Comparison of ENCODE assay signal across 8 mouse cellular contexts in the genomic region with DNA sequence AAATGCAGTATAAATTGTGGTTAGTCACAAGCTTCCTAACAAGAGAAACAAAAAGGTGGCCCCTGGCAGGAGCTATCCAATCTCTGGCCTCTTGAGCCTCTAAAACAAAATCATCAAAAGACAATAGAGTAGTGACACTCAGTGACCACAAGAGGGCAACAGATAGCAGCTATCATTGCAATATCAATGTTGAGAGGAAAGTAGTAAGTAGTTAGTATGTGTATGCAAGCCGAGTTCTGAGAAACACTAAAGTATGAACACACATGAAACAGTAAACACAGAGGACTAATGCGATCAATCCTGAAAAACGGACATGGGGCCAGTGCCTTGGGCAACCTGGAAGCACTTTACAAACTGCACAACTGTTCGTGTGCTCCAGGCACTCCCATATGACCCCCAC. TPM values are rescaled to one million over a fixed set of nuclear protein-coding genes. Genes with fewer than 3 reads are reported as not detected.
DNase-seq lines count a peak whose midpoint lies in the region; ATAC-seq and TF ChIP-seq lines count a peak whose summit lies in the region.

No protein-coding gene starts in this region.

- ATAC-seq in CD4-positive, CD25-positive, alpha-beta regulatory T cell, adult 4 months, result peak; percentile 93
- peak; percentile 83 for ATAC-seq in granulocyte monocyte progenitor cell, adult 5-6 weeks (replicated peaks; ENCODE audit: poor library complexity, severe bottlenecking)
- no peak for ATAC-seq in midbrain, embryonic 14.5 days (ENCODE audit: low FRiP score, low TSS enrichment)

- no peak overlapping the region for H3K4me2 ChIP-seq in midbrain, embryonic 14.5 days (ENCODE audit: low read length)

- WGBS in kidney, adult 2 months, result 36% methylated on average over 4 of the region's 4 CpGs
- 41% methylated on average over 4 of the region's 4 CpGs for WGBS in midbrain, embryonic 14.5 days

- no peaks in the 10 kb centered on the region for H3K4me1 ChIP-seq in kidney, adult 2 months (ENCODE audit: control insufficient read depth, insufficient read depth, low read length)
- no peaks in the 10 kb centered on the region for H3K4me1 ChIP-seq in midbrain, embryonic 14.5 days (ENCODE audit: control insufficient read depth, insufficient read depth, low read length)

- DNase-seq in kidney, adult 2 months, result peak; percentile 56
- DNase-seq in kidney, adult 8-10 months, result no peak
- DNase-seq in R1 (ENCODE audit: low read depth, low spot score), result peak; percentile 85
- DNase-seq in midbrain, embryonic 14.5 days, result peak; percentile 85
- no peak for DNase-seq in right cerebral cortex, postnatal 36 days (ENCODE audit: low spot score in 2 of 2)
- DNase-seq in right cerebral cortex, adult 18-20 months, result no peak

- no peak overlapping the region for H3K27ac ChIP-seq in kidney, adult 2 months (ENCODE audit: insufficient read depth, low read depth, low read length)
- H3K27ac ChIP-seq in midbrain, embryonic 14.5 days (replicated peaks; ENCODE audit: low read depth, low read length), result no peak overlapping the region

- peak; percentile 30; the same call in 1 of the 2 replicates for TF ChIP-seq CTCF in kidney, adult 2 months (conservative IDR thresholded peaks at IDR 0.05; ENCODE audit: insufficient read depth, insufficient read length, low read depth, low read length)

- TF ChIP-seq POLR2A in kidney, adult 2 months (IDR thresholded peaks at IDR 0.05; ENCODE audit: low read depth, low read length), result no peak

- H3K27me3 ChIP-seq in kidney, adult 2 months (replicated peaks; ENCODE audit: control insufficient read depth, insufficient read depth, low read length), result no peaks in the 10 kb centered on the region
- no peaks in the 10 kb centered on the region for H3K27me3 ChIP-seq in midbrain, embryonic 14.5 days (ENCODE audit: control insufficient read depth, insufficient read depth, low read length)

- no peak overlapping the region for H3K4me3 ChIP-seq in kidney, adult 2 months (ENCODE audit: insufficient read depth, low read depth, low read length)
- H3K4me3 ChIP-seq in midbrain, embryonic 14.5 days (replicated peaks; ENCODE audit: low read depth, low read length), result no peak overlapping the region

- H3K9me3 ChIP-seq in midbrain, embryonic 14.5 days (ENCODE audit: control insufficient read depth, low read length), result no peaks in the 10 kb centered on the region

- no peak overlapping the region for H3K9ac ChIP-seq in midbrain, embryonic 14.5 days (replicated peaks; ENCODE audit: low read length)

- no peaks in the 10 kb centered on the region for H3K36me3 ChIP-seq in kidney, adult 2 months (ENCODE audit: control insufficient read depth, insufficient read depth, low read length)
- peaks cover 36% of the 10 kb centered on the region for H3K36me3 ChIP-seq in midbrain, embryonic 14.5 days (ENCODE audit: control insufficient read depth, insufficient read depth, low read length)

RNA-seq across cellular contexts. Expression of a gene that starts 20.9 kb away (rescaled TPM):
- 29.8 and 30.7 TPM in 2 replicates for polyA plus RNA-seq in kidney, adult 2 months (2012; rRNA removed)
- polyA plus RNA-seq in CD4-positive, CD25-positive, alpha-beta regulatory T cell, adult 4 months (2017; shearing (Covaris generic)), result 10 to 100 TPM; 45.5 to 62.2 TPM
- 40.5 and 41.4 TPM in 2 replicates for total RNA-seq in granulocyte monocyte progenitor cell, adult 5-6 weeks (2014; fragmentation: Nextera tagmentation)
- total RNA-seq in granulocyte monocyte progenitor cell, adult 5-6 weeks (2017), result 71.5 and 76.3 TPM in 2 replicates
- 38.5 and 54.0 TPM in 2 replicates for polyA plus RNA-seq in midbrain, embryonic 14.5 days (2014; fragmentation: Nextera tagmentation; extraction: Ambion mirVana)

Comparison
In these comparisons a context has a peak if more than half of its experiments do, and no peak if none do; other contexts are left out.
1. DNase-seq: peak in kidney, adult 2 months (single experiment), R1 (single experiment) and midbrain, embryonic 14.5 days (single experiment); none in kidney, adult 8-10 months (0 of 2), right cerebral cortex, postnatal 36 days (0 of 2) and right cerebral cortex, adult 18-20 months (single experiment).